Mouse (Mus musculus) MEL (cell line): ENCODE measurements at regions not wholly inside any gene's neighbourhood (a gene's known extent, or its start where the extent isn't known, plus 50 kb on each side); places are given as distances from the start of the nearest gene placed in this dataset.

ENCODE experiments used
- CHD1 ChIP-seq: IDR thresholded peaks from 2 replicates; pipeline ENCODE4 v1.6.1; 2012; ENCODE audit warnings: low read depth, mild to moderate bottlenecking, inconsistent platforms, low read length, improper control_type of control experiment
- CTCF ChIP-seq, 3 experiments: IDR thresholded peaks in 2 of 3; conservative IDR thresholded peaks in 1 of 3; 2 replicates each; pipeline ENCODE4 v1.5.1; 2011 to 2012; ENCODE audit warnings: low read length in 3 of 3, low read depth in 2 of 3, mild to moderate bottlenecking in 2 of 3, improper control_type of control experiment in 1 of 3, inconsistent platforms in 1 of 3, mixed read lengths in 1 of 3, moderate library complexity in 1 of 3; ENCODE audit not compliant: control insufficient read depth in 1 of 3, insufficient read depth in 1 of 3, poor library complexity in 1 of 3, severe bottlenecking in 1 of 3
- EP300 ChIP-seq, 2 experiments: IDR thresholded peaks; 2 replicates each; pipeline ENCODE4 v1.6.1; 2011; ENCODE audit warnings: improper control_type of control experiment in 2 of 2, low read length in 2 of 2, low read depth in 1 of 2, mild to moderate bottlenecking in 1 of 2
- TCF12 ChIP-seq: IDR thresholded peaks from 2 replicates; pipeline ENCODE4 v1.6.1; 2014; ENCODE audit warnings: low read depth, mild to moderate bottlenecking, inconsistent platforms, low read length, improper control_type of control experiment, moderate library complexity

DNA sequence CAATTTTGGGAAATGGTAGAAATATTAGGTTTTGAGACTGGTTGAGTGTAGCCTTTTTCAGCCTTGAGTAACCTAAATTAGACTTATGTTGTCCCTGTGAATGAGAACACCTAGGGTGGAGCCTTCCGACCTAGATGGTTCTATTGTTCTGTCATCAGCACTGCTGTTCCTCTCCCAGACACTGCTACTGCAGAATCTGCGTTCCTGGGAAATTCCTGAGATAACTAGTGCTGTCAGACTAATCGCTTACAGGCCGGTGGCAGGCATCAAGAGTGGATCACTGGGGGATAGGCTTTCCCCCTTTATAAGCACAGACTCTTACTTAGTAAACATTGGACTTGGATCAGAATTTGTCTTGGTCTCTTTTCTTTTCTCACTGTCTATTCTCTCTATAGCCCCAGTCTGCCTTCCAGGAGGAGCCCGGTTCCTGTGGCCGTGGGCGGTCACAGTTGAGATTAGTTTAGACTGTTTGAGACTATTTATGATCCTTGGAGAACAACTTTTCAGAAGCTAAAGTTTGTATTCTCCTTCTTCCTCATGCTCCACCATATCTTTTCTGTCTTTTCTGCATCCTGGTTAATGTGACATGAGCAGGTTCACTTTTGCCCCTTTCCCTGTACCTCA is 596.0 kb upstream of the Slc39a10 start:
- no peak for TF ChIP-seq EP300 (IDR thresholded peaks at IDR 0.05; ENCODE audit: low read depth in 1 of 2, low read length in 2 of 2)
- TF ChIP-seq CTCF (IDR thresholded peaks at IDR 0.05 in 2 of 3, conservative IDR thresholded peaks at IDR 0.05 in 1 of 3; ENCODE audit: control insufficient read depth in 1 of 3, insufficient read depth in 1 of 3, low read depth in 2 of 3, low read length in 3 of 3, poor library complexity in 1 of 3, severe bottlenecking in 1 of 3) = no peak
- TF ChIP-seq CHD1 = no peak
- TF ChIP-seq TCF12 = no peak
